Mouse (Mus musculus): ENCODE data around the gene Olfm1. TPM values are rescaled to one million over a fixed set of nuclear protein-coding genes. Genes with fewer than 3 reads are reported as not detected.

Gene Olfm1
- polyA plus RNA-seq, 1 experiment: 19.6 TPM

DNA sequence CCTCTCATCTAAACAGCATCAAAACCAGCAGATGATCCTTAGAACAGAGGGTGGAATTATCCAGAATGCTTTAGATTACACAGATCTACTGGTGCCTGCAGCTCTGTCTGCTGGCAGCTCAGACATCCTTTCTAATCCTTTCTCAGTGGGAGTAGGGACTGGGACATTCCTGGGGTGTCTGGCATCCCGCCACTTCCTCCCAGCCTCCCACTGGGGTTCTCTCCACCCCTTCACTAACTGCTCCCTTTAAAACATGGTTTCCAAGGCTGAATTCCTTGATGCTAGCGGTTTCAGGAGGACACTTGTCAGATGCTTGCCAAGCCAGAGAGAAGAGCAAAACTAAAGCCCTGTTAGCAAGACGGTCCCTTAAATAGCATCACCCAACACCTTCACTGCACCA, 33.1 kb downstream of the Olfm1 start:
- Histone ChIP-seq H3K4me3 (ENCODE audit: insufficient read depth, low read length) (no peak overlapping the region), H3K4me1 (ENCODE audit: control insufficient read depth, insufficient read depth, low read length) (no peaks in the 10 kb centered on the region), H3K27ac (ENCODE audit: insufficient read depth, low read length) (no peak overlapping the region)
- TF ChIP-seq POLR2A (IDR thresholded peaks at IDR 0.05; ENCODE audit: low read depth, low read length) (no peak), CTCF (IDR thresholded peaks at IDR 0.05; ENCODE audit: borderline replicate concordance, insufficient read depth, low read length) (no peak)

- no peak for TF ChIP-seq POLR2A (IDR thresholded peaks at IDR 0.05; ENCODE audit: low read depth, low read length)
- TF ChIP-seq CTCF (IDR thresholded peaks at IDR 0.05; ENCODE audit: borderline replicate concordance, insufficient read depth, low read length): no peak
These were observed 34.2 kb downstream of the Olfm1 start for GRCm38 (mm10) chr2:28226971-28227370.

DNA sequence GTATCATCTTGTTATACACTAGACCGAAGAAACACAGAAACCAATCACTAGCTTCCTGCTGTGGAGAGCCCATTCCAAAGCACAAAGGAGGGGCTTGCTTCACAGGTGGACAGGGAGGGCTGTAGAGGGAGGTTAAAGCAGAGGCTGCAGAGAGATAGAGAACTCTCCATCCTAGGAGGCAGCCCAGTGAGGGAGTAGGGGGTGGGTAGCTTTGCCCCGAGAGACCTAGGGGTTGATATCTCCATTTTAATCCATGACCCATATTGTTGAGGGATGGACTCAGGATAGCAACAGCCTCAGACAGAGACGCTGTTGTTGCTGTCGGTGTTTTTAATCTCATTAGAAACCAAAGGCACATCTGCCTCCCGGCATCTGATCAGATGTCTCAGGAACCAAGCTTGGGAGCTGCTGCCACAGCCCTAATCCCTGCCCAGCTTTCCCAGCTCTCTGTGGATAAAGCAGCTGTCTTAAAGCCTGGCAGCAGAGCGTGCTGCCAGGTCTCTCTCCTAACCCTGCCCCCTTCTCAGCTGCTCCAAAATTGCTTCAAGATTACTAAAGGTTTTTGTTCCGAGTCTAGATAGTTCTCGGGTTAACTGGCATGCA, 34.9 kb downstream of the Olfm1 start:
- TF ChIP-seq CTCF (IDR thresholded peaks at IDR 0.05; ENCODE audit: borderline replicate concordance, insufficient read depth, low read length) (no peak), POLR2A (IDR thresholded peaks at IDR 0.05; ENCODE audit: low read depth, low read length) (no peak)
- Histone ChIP-seq H3K4me1 (ENCODE audit: control insufficient read depth, insufficient read depth, low read length) (no peaks in the 10 kb centered on the region), H3K4me3 (ENCODE audit: insufficient read depth, low read length) (no peak overlapping the region), H3K27ac (ENCODE audit: insufficient read depth, low read length) (no peak overlapping the region)

More at GRCm38 (mm10) chr2:28226971-28227370, 34.2 kb downstream of the Olfm1 start:
- Histone ChIP-seq H3K4me1 (ENCODE audit: control insufficient read depth, insufficient read depth, low read length) (no peaks in the 10 kb centered on the region), H3K4me3 (ENCODE audit: insufficient read depth, low read length) (no peak overlapping the region), H3K27ac (ENCODE audit: insufficient read depth, low read length) (no peak overlapping the region)

- Histone ChIP-seq H3K4me3 (ENCODE audit: insufficient read depth, low read length) (no peak overlapping the region), H3K27ac (ENCODE audit: insufficient read depth, low read length) (no peak overlapping the region), H3K4me1 (ENCODE audit: control insufficient read depth, insufficient read depth, low read length) (no peaks in the 10 kb centered on the region)
- TF ChIP-seq POLR2A (IDR thresholded peaks at IDR 0.05; ENCODE audit: low read depth, low read length) (no peak), CTCF (IDR thresholded peaks at IDR 0.05; ENCODE audit: borderline replicate concordance, insufficient read depth, low read length) (no peak)
These were observed 35.6 kb downstream of the Olfm1 start for GRCm38 (mm10) chr2:28228364-28228763.

DNA sequence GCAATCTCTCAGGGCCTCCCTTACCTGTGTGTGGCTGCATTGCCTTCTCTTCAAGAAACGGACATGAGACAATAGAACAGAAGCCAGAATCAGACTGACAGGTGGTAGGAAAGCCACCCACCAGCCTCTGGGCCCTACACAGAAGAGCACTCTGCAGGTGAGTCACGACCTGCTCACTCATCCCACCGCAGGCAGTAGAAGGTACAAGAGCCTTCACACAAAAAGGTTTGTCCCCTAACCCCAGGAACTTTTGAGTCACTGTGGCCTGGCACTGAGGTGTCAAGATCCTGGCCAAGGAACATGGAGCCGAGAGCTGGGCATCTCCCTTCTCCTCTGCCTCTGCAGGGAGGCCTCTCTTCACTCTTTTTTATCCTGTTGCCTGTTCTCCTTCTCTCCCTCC, 42.3 kb downstream of the Olfm1 start:
- H3K27ac ChIP-seq (ENCODE audit: insufficient read depth, low read length): no peak overlapping the region
- no peaks in the 10 kb centered on the region for H3K4me1 ChIP-seq (ENCODE audit: control insufficient read depth, insufficient read depth, low read length)
- TF ChIP-seq POLR2A (IDR thresholded peaks at IDR 0.05; ENCODE audit: low read depth, low read length): no peak
- no peak for TF ChIP-seq CTCF (IDR thresholded peaks at IDR 0.05; ENCODE audit: borderline replicate concordance, insufficient read depth, low read length)
- H3K4me3 ChIP-seq (ENCODE audit: insufficient read depth, low read length): no peak overlapping the region

GRCm38 (mm10) chr2:28236447-28236846, 43.7 kb downstream of the Olfm1 start:
- H3K4me1 ChIP-seq (ENCODE audit: control insufficient read depth, insufficient read depth, low read length): no peaks in the 10 kb centered on the region
- TF ChIP-seq POLR2A (IDR thresholded peaks at IDR 0.05; ENCODE audit: low read depth, low read length): no peak
- no peak for TF ChIP-seq CTCF (IDR thresholded peaks at IDR 0.05; ENCODE audit: borderline replicate concordance, insufficient read depth, low read length)
- H3K4me3 ChIP-seq (ENCODE audit: insufficient read depth, low read length): no peak overlapping the region
- no peak overlapping the region for H3K27ac ChIP-seq (ENCODE audit: insufficient read depth, low read length)

DNA sequence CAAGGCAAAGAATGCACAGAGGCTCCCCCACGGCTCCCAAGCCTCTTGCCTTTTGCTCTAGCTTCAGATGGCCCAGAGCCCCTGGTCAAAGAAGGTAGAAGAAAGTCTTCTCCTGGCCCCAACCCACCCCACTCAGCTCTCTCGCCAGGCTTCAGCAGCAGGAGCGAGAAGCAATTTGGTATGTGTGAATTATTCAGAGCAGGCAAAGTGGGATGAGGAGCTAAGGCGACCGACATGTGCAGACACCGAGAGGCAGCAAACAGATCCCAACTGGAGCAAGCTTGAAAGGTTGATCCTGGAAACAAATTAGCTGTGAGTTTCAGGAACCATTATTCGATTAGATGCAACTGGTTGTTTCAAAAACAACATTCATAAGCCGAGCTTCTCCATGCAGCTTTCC, 46.8 kb downstream of the Olfm1 start:
- H3K4me3 ChIP-seq (ENCODE audit: insufficient read depth, low read length): no peak overlapping the region
- TF ChIP-seq POLR2A (IDR thresholded peaks at IDR 0.05; ENCODE audit: low read depth, low read length): no peak
- TF ChIP-seq CTCF (IDR thresholded peaks at IDR 0.05; ENCODE audit: borderline replicate concordance, insufficient read depth, low read length): no peak

GRCm38 (mm10) chr2:28240920-28241319, 48.1 kb downstream of the Olfm1 start:
- TF ChIP-seq POLR2A (IDR thresholded peaks at IDR 0.05; ENCODE audit: low read depth, low read length) (no peak), CTCF (IDR thresholded peaks at IDR 0.05; ENCODE audit: borderline replicate concordance, insufficient read depth, low read length) (no peak)
- no peak overlapping the region for H3K4me3 ChIP-seq (ENCODE audit: insufficient read depth, low read length)
- no peaks in the 10 kb centered on the region for H3K4me1 ChIP-seq (ENCODE audit: control insufficient read depth, insufficient read depth, low read length)
- H3K27ac ChIP-seq (ENCODE audit: insufficient read depth, low read length): no peak overlapping the region

More for the DNA sequence above, 46.8 kb downstream of the Olfm1 start:
- H3K27ac ChIP-seq (ENCODE audit: insufficient read depth, low read length): no peak overlapping the region
- H3K4me1 ChIP-seq (ENCODE audit: control insufficient read depth, insufficient read depth, low read length): no peaks in the 10 kb centered on the region

DNA sequence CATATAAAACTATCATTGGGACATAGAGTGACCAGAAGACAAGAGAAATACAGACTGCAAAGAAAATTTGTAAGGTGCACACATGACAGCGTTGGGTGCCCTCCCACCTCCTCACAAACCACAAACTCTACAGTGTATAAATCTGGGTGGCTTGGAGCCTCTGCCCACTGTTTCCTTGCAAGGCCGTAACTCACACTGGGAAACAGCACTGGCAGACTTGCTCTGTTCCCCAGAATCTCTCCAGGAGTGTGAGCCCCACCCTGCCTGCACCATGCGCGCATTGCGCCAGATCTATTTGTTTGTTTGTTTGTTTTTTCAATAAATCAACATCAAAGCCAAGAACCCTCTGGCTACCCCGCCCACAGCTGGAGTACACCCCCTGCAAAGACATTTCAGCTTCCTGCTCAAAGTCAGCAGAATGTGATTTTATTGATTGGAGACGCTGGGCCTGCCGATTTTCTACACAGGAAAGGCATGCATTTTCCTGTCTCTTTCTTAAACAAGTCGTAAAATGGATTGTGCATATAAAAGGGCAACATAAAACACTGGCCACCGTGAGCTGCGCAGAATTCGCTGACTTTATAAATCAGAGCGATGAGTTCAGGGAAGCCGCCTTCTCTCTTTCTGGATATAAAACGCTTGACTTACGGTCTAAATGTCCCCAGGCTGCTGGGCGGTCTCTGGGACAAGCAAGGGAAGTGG, 48.9 kb downstream of the Olfm1 start:
- Histone ChIP-seq H3K4me3 (ENCODE audit: insufficient read depth, low read length) (no peak overlapping the region), H3K27ac (ENCODE audit: insufficient read depth, low read length) (no peak overlapping the region), H3K4me1 (ENCODE audit: control insufficient read depth, insufficient read depth, low read length) (no peaks in the 10 kb centered on the region)
- no peak for TF ChIP-seq POLR2A (IDR thresholded peaks at IDR 0.05; ENCODE audit: low read depth, low read length)
- TF ChIP-seq CTCF (IDR thresholded peaks at IDR 0.05; ENCODE audit: borderline replicate concordance, insufficient read depth, low read length): no peak

- TF ChIP-seq POLR2A (IDR thresholded peaks at IDR 0.05; ENCODE audit: low read depth, low read length): no peak
- TF ChIP-seq CTCF (IDR thresholded peaks at IDR 0.05; ENCODE audit: borderline replicate concordance, insufficient read depth, low read length): no peak
- H3K4me3 ChIP-seq (ENCODE audit: insufficient read depth, low read length): no peak overlapping the region
- no peak overlapping the region for H3K27ac ChIP-seq (ENCODE audit: insufficient read depth, low read length)
- no peaks in the 10 kb centered on the region for H3K4me1 ChIP-seq (ENCODE audit: control insufficient read depth, insufficient read depth, low read length)
These were observed 49.4 kb downstream of the Olfm1 start for GRCm38 (mm10) chr2:28242222-28242543.

All from embryonic fibroblast, embryonic 13.5 days (primary cell).